10 mouse cellular contexts compared by ENCODE assay signal in genomic region chr11:58092541-58092940, GRCm38 (mm10). TPM values are rescaled to one million over a fixed set of nuclear protein-coding genes. Genes with fewer than 3 reads are reported as not detected.
DNase-seq lines count a peak whose midpoint lies in the region; ATAC-seq lines count a peak whose summit lies in the region.
"Had no signal": no experiment of that assay in that cellular context is flagged by ENCODE, and none has a peak within 500 bp of the region (broad histone marks: within the 10 kb centered on the region; RNA-seq: fewer than 3 reads in every experiment).

No protein-coding gene starts in this region.

- peaks cover 14% of the 10 kb centered on the region for H3K4me1 ChIP-seq in kidney, embryonic 14.5 days (ENCODE audit: control insufficient read depth, insufficient read depth, low read length)
- peaks cover 16% of the 10 kb centered on the region for H3K4me1 ChIP-seq in embryonic facial prominence, embryonic 10.5 days
- peaks cover 2% of the 10 kb centered on the region; the same call in 1 of the 2 replicates for H3K4me1 ChIP-seq in hindbrain, embryonic 13.5 days (replicated peaks)

- no peaks in the 10 kb centered on the region for H3K27me3 ChIP-seq in kidney, embryonic 14.5 days (ENCODE audit: control insufficient read depth, insufficient read depth, low read length)
- H3K27me3 ChIP-seq in embryonic facial prominence, embryonic 10.5 days (replicated peaks; ENCODE audit: low read depth, poor library complexity, severe bottlenecking): peaks cover 22% of the 10 kb centered on the region
- peaks cover 22% of the 10 kb centered on the region for H3K27me3 ChIP-seq in hindbrain, embryonic 13.5 days

- intact Hi-C loops in left cerebral cortex, postnatal 10 days (cut with DNase I): no loop called here

- 36% methylated on average over 4 of the region's 4 CpGs for WGBS in kidney, embryonic 14.5 days
- 51% methylated on average over 4 of the region's 4 CpGs for WGBS in embryonic facial prominence, embryonic 10.5 days
- 61% methylated on average over 4 of the region's 4 CpGs for WGBS in hindbrain, embryonic 13.5 days

- H3K9me3 ChIP-seq in kidney, embryonic 14.5 days (ENCODE audit: control insufficient read depth, low read length): no peaks in the 10 kb centered on the region
- H3K9me3 ChIP-seq in embryonic facial prominence, embryonic 10.5 days: no peaks in the 10 kb centered on the region
- no peaks in the 10 kb centered on the region for H3K9me3 ChIP-seq in hindbrain, embryonic 13.5 days

- no peaks in the 10 kb centered on the region for H3K36me3 ChIP-seq in kidney, embryonic 14.5 days (ENCODE audit: control insufficient read depth, insufficient read depth, low read length)
- H3K36me3 ChIP-seq in embryonic facial prominence, embryonic 10.5 days (replicated peaks): no peaks in the 10 kb centered on the region
- no peaks in the 10 kb centered on the region for H3K36me3 ChIP-seq in hindbrain, embryonic 13.5 days

- H3K4me2 ChIP-seq in kidney, embryonic 14.5 days (replicated peaks; ENCODE audit: low read depth, low read length): peak overlapping the region; percentile 32
- H3K4me2 ChIP-seq in hindbrain, embryonic 13.5 days: 0 out of 2 replicates have a peak overlapping the region, but pooled peaks have one; percentile 7

- no peak for ATAC-seq in kidney, embryonic 14.5 days (ENCODE audit: low FRiP score, low TSS enrichment)
- ATAC-seq in hindbrain, embryonic 13.5 days (ENCODE audit: low FRiP score): no peak
- no peak for ATAC-seq in activated CD4-positive, CD25-positive, alpha-beta regulatory T cell, adult 4 months

- no peak for DNase-seq in kidney, postnatal 10 days
- no peak for DNase-seq in embryonic facial prominence, embryonic 10.5 days (ENCODE audit: low spot score)
- DNase-seq in lung, postnatal 36 days: peak; percentile 26
- DNase-seq in urinary bladder, postnatal 25 days (ENCODE audit: low spot score): no peak
- no peak for DNase-seq in left cerebral cortex, postnatal 10 days (ENCODE audit: extremely low spot score in 1 of 2, low spot score in 2 of 2)
- DNase-seq: cerebellum, postnatal 14 days had no signal

- peak overlapping the region; percentile 14; the same call in 1 of the 2 replicates for H3K4me3 ChIP-seq in kidney, embryonic 14.5 days (ENCODE audit: low read length)
- H3K4me3 ChIP-seq in embryonic facial prominence, embryonic 10.5 days: peak overlapping the region; percentile 35; the same call in 1 of the 2 replicates
- H3K4me3 ChIP-seq in hindbrain, embryonic 13.5 days: no peak overlapping the region

- no peak overlapping the region for H3K27ac ChIP-seq in kidney, embryonic 14.5 days (ENCODE audit: low read depth, low read length)
- H3K27ac ChIP-seq in embryonic facial prominence, embryonic 10.5 days (replicated peaks): peak overlapping the region; percentile 31; the same call in 1 of the 2 replicates
- H3K27ac ChIP-seq in hindbrain, embryonic 13.5 days: no peak overlapping the region

- peak overlapping the region; percentile 23 for H3K9ac ChIP-seq in kidney, embryonic 14.5 days (ENCODE audit: low read depth, low read length)
- H3K9ac ChIP-seq in hindbrain, embryonic 13.5 days: no peak overlapping the region

RNA-seq across cellular contexts. Expression of gene Gm12248, which starts 0.4 kb away (rescaled TPM):
- not detected in 2 replicates for polyA plus RNA-seq in kidney, embryonic 14.5 days (2014; fragmentation: Nextera tagmentation; extraction: Ambion mirVana)
- polyA plus RNA-seq in embryonic facial prominence, embryonic 10.5 days (2016; fragmentation: Nextera tagmentation; extraction: Ambion mirVana): not detected in 2 replicates
- polyA plus RNA-seq in hindbrain, embryonic 13.5 days (2015; fragmentation: Nextera tagmentation; extraction: Ambion mirVana): 0.12 TPM in 1 of 2 replicates, not detected in the other
- polyA plus RNA-seq in activated CD4-positive, CD25-positive, alpha-beta regulatory T cell, adult 4 months (2017; shearing (Covaris generic)): under 1 TPM in 1 of 2 experiments, not detected in 1; 0.22 TPM
- not detected for total RNA-seq in left cerebral cortex, postnatal 10 days (2021)
- total RNA-seq: layer of hippocampus, adult 18-20 months had no signal

RNA-seq across cellular contexts. Expression of gene Cnot8, which starts 11.4 kb away (rescaled TPM):
- polyA plus RNA-seq in kidney, embryonic 14.5 days (2014; fragmentation: Nextera tagmentation; extraction: Ambion mirVana): 62.0 and 89.1 TPM in 2 replicates
- 105 and 107 TPM in 2 replicates for polyA plus RNA-seq in embryonic facial prominence, embryonic 10.5 days (2016; fragmentation: Nextera tagmentation; extraction: Ambion mirVana)
- 114 and 117 TPM in 2 replicates for polyA plus RNA-seq in hindbrain, embryonic 13.5 days (2015; fragmentation: Nextera tagmentation; extraction: Ambion mirVana)
- 10 to 100 TPM; 76.7 to 88.9 TPM for polyA plus RNA-seq in activated CD4-positive, CD25-positive, alpha-beta regulatory T cell, adult 4 months (2017; shearing (Covaris generic))
- 10 to 100 TPM; 50.4 to 51.1 TPM for total RNA-seq in left cerebral cortex, postnatal 10 days (2021)
